Mouse (Mus musculus) spleen, embryonic (tissue): ENCODE measurements around the gene Maco1.

ENCODE experiments used
- CTCF ChIA-PET: fragments of 350-600 bp; sonication (Branson Sonifier 250); formaldehyde crosslinking; loops from one replicate; lab custom pipeline; 2022; lab: Charles Lee

Maco1 gene

DNA sequence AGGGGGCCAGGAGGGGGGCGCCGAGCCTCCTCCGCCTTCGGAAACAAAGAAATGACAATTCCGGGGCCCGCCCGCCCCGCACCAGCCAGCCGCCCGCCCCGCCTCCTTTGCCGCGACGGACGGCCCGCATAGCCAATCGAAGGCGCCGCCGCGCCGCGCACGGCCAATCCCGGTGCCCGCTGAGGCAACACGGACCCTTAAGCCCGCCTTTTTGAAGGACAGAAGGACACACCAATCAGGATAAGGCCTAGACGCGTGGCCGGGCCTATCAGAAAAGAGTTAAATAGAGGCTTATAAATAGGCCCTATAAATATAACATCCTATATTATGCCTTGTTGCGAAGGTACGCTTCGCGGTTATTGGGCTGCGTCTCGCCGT is at the start of gene Maco1:
Gene Maco1 (minus strand): TSS at position 87 of the 378 bp plus-strand sequence.
- CTCF ChIA-PET, result no interaction called here

GRCm38 (mm10) chr4:134901126-134901525 is 48.0 kb upstream of the Maco1 start:
- CTCF ChIA-PET, result interaction anchor here (1.2 kb wide), 1 partner anchor 19 kb away, joined by 3 read pairs; no protein-coding TSS in a partner anchor

- CTCF ChIA-PET, result no interaction called here
These were observed 44.1 kb upstream of the Maco1 start for GRCm38 (mm10) chr4:134897256-134897655.

GRCm38 (mm10) chr4:134892096-134892495 is 39.0 kb upstream of the Maco1 start:
- CTCF ChIA-PET, result no interaction called here

GRCm38 (mm10) chr4:134884364-134884763 is 31.2 kb upstream of the Maco1 start:
- CTCF ChIA-PET, result no interaction called here

GRCm38 (mm10) chr4:134883808-134884207 is 30.7 kb upstream of the Maco1 start:
- CTCF ChIA-PET, result no interaction called here

GRCm38 (mm10) chr4:134883266-134883665 is 30.1 kb upstream of the Maco1 start:
- CTCF ChIA-PET, result no interaction called here

DNA sequence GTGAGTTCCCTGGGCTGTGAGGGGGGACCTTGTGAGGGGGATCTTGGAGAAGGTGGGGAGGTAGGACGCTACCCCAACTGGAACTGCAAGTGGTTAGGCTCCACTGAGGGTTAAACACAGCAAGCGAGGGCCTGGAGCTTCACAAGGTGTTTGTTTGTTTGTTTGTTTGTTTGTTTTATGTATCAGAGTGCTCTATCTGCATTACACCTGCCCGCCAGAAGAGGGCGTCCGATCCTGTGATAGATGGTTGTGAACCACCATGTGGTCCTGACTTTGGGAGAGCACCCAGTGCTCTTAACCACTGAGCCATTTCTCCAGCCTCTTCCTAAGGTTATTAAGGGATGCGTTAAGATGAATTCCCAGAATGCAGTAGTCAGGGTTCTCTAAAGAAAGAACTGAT is 26.9 kb upstream of the Maco1 start:
- CTCF ChIA-PET, result interaction anchor here (0.6 to 1.6 kb wide), 2 partner anchors 31 to 46 kb away, joined by 3 to 11 read pairs; no protein-coding TSS in a partner anchor

- CTCF ChIA-PET, result interaction anchor here (0.5 to 1.6 kb wide), 2 partner anchors 31 to 67 kb away, joined by 3 read pairs; no protein-coding TSS in a partner anchor
These were observed 26.4 kb upstream of the Maco1 start for GRCm38 (mm10) chr4:134879410-134879981.

DNA sequence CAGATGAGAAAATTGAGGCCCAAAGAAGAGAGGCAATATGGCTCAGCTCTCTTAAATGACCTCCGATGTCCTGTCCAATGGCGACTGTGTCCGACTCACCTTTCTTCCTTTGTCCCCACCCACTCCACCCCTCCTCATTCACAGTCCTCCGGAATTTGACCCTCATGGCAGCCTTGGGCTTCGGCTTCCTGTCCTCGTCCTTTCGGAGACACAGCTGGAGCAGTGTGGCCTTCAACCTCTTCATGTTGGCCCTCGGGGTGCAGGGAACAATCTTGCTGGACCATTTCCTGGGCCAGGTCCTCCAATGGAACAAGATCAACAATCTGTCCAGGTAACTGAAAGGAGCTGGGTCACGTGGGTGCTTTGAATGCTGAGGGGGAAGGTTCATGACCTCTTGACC is 23.0 kb upstream of the Maco1 start:
- CTCF ChIA-PET, result interaction anchor here (0.6 kb wide), 1 partner anchor 9 kb away, joined by 4 read pairs; no protein-coding TSS in a partner anchor

DNA sequence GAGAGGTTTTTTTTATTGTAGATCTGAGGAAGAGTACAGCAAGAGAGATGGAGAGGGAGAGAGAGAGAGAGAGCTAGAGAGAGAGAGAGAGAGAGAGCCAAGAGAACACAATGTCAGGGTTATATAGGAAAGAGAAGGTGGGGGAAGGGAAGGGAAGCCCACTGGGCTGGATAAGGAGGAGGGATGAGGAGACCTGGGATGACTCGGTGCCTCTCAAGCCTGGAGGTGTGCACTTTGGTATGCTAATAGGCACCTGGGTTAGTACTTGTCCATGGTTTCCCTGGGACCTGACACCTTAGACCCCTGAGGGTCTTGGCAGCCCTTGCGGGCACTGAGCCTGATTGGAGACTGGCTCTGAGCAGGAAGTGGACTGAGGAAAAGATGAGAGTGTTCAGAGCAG is 18.8 kb upstream of the Maco1 start:
- CTCF ChIA-PET, result no interaction called here

GRCm38 (mm10) chr4:134871477-134871876 is 18.3 kb upstream of the Maco1 start:
- CTCF ChIA-PET, result no interaction called here

- CTCF ChIA-PET, result no interaction called here
These were observed 16.8 kb upstream of the Maco1 start for GRCm38 (mm10) chr4:134869815-134870375.

DNA sequence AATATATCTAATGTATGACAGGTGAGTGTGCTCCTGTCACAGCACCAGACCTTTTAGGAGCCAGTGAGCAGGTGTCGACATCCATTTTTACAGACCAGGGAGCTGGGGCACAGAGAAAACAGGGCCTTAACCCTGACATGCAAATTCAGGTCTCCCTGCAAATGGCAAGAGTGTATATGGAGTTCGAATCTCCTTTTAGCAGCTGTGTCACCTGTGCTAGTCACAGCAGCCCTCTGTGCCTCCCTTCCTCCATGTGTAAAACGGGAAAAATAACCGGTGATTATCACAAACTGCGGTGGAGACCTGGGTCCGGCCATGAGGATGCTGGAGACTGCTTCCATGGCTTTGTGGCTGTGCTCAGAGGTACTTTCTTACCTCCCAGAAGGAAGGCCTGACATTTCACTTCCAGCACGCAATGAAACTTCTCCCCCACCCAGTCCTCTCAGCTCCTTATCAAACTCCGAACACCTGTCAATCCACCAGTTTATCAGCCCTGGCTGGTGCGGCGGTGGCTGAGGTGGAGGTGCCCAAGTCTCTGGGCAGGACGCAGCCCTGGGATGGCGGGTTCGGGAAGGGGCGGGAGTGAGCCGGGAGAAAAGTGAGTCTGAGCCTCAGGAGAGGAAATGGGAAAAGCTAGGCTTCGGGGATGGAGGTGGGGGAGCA is 16.1 kb upstream of the Maco1 start:
- CTCF ChIA-PET, result no interaction called here

- CTCF ChIA-PET, result no interaction called here
These were observed 15.3 kb upstream of the Maco1 start for GRCm38 (mm10) chr4:134868490-134868889.

DNA sequence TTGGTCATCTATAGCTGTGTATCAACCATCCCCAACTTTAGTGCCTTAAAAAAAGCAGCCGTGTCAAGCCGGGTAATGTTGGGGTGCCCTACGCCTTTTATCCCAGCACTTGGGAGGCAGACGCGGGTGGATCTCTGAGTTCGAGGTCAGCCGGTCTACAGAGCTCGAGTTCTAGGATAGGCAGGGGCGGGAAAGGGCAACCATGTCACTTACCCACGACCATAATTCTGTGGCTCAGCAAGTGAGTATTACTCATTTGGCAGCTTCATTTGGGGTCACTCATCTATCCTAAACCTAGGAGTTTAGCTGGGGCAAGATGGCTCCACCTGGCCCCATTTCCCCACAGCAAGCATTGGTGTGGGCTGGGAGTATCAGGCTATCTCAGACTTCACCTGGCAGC is 14.9 kb upstream of the Maco1 start:
- CTCF ChIA-PET, result no interaction called here

DNA sequence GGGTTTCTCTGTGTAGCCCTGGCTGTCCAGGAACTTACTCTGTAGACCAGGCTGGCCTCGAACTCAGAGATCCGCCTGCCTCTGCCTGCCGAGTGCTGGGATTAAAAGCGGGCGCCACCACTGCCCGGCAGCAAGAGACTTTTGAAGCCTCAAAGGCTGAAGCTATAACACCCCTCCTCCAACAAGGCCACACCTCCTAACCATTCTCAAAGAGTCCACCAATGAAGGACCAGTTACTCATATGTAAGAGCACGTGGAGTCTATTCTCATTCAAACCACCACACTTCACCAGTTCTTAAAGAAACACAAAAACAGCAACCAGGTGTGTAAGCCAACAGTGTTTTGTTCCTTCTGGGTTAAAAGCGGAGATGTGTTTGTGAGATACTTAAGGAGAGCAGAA is 14.5 kb upstream of the Maco1 start:
- CTCF ChIA-PET, result no interaction called here

GRCm38 (mm10) chr4:134867213-134867612 is 14.1 kb upstream of the Maco1 start:
- CTCF ChIA-PET, result no interaction called here

DNA sequence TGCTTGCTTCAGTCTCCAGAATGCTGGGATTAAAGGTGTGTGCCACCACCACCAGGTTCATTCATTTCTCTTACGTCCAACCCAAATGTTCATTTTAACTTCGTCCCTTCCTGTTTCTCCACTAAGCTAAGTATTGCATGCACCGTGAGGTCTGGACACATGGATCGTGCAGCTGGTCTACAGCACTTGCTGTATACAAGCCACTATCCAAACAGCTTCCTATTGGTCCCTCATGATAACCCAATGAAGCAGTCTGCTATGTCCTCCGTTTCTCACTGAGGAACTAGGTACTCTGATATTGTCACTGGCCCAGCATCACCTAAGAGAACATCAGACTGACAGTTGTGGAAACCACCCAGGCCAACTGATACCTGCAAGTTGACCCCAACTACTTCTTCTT is 12.6 kb upstream of the Maco1 start:
- CTCF ChIA-PET, result no interaction called here

GRCm38 (mm10) chr4:134865340-134865739 is 12.2 kb upstream of the Maco1 start:
- CTCF ChIA-PET, result no interaction called here

GRCm38 (mm10) chr4:134863937-134864729 is 11.0 kb upstream of the Maco1 start, which contains the start of gene Rhd:
Gene Rhd (plus strand): TSS chr4:134864536.
- CTCF ChIA-PET, result interaction anchor here (0.6 kb wide), 1 partner anchor 76 kb away, joined by 3 read pairs; no protein-coding TSS in a partner anchor

GRCm38 (mm10) chr4:134862996-134863395 is 9.9 kb upstream of the Maco1 start:
- CTCF ChIA-PET, result no interaction called here
